Mouse (Mus musculus) frontal cortex, postnatal 10 days (tissue): Measurements from ENCODE around the gene Serpini2.
"Not testable (repeated sequence)": the region's sequence is repeated elsewhere in the genome, so short reads cannot be mapped to it uniquely, and the experiment has no call there.

Source experiments
- DNase-seq, 2 experiments: peaks; one replicate each; pipeline ENCODE4 v3.0.0; 2022; ENCODE audit warnings: low spot score in 2 of 2, mixed read lengths in 1 of 2

Gene Serpini2

GRCm38 (mm10) chr3:75269978-75270377, at the start of gene Serpini2:
TSS of gene Serpini2 (minus strand) at chr3:75270078.
- no peak for DNase-seq

- DNase-seq, result no peak
Observed at GRCm38 (mm10) chr3:75308861-75309260, 39.0 kb upstream of the Serpini2 start.

DNA sequence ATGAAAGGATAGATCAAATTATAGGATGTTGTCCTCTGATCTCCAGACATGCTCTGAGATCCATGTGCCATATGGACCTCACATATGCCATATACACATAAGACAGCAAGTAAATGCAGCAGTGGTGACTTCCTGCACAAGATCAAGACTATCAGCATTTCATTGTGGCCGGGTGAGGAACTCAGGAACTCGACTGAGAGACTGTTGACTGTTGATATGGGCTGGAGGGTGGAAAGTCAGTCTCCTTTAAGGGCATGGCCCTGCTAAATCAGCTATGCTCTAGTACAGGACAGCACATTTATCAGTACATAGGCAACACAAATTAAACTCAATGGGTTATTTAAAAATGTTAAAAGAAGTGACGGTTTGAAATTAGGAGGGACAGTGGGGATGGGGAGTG, 38.4 kb upstream of the Serpini2 start:
- DNase-seq, result no peak

DNA sequence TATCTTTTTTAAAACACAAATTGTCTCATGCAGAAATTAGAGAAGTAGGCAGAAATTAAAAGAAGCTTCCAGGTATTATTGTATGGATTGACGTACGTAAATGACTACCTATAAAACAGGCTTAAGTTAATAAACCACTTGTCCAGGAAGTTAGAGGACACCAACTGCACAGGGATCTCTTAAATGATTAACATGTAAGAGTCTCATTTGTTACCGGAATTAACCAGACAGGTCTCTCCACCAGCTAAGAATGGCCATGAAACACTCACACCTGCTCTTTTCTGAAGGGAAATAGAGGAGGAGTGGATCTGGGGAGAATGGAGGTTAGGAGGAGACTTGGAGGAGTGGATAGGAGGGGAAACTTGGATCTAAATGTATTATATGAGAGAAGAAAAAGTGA, 35.7 kb upstream of the Serpini2 start:
- DNase-seq, result no peak

- DNase-seq, result no peak
Observed at GRCm38 (mm10) chr3:75304621-75305020, 34.7 kb upstream of the Serpini2 start.

- no peak for DNase-seq
Observed at GRCm38 (mm10) chr3:75301072-75301471, 31.2 kb upstream of the Serpini2 start.

- not testable (repeated sequence) for DNase-seq
Observed at GRCm38 (mm10) chr3:75299464-75299863, 29.6 kb upstream of the Serpini2 start.

- DNase-seq, result no peak
Observed at GRCm38 (mm10) chr3:75297758-75298111, 27.9 kb upstream of the Serpini2 start.

DNA sequence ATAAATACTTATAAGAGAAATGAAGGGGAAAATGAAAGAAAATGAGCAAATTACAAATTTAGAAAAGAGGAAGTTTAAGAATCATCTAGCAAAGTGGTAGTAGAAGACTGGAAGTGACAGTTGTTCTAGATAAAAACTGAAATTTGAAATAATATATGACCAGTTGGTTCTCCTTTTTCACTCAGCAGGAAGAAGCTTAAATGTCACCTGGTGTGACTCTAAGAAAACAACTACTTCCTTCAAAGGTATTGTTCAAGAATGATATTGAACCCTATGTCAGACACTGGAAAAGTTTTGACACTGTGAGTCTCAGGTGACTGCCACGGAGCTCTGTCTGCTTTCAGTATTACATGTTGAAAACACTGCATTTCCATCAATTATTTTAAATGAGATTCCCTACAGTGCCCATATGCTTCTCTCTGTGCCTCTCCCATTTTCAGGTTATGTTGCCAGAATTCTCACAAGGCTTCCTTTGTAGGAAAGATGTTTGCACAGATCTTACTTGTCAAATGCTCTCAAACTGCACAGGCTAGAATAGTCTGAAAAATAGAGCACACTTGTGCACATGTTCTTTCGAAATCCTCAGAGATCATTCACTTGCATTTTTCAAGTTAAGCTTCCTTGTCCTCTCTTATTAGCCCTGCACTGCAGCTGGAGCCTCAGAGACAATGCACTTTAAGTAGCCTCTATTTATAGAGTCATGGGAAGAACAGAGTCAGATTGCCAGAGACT, 27.3 kb upstream of the Serpini2 start:
- no peak for DNase-seq

- no peak for DNase-seq
Observed at GRCm38 (mm10) chr3:75293243-75293642, 23.4 kb upstream of the Serpini2 start.

DNA sequence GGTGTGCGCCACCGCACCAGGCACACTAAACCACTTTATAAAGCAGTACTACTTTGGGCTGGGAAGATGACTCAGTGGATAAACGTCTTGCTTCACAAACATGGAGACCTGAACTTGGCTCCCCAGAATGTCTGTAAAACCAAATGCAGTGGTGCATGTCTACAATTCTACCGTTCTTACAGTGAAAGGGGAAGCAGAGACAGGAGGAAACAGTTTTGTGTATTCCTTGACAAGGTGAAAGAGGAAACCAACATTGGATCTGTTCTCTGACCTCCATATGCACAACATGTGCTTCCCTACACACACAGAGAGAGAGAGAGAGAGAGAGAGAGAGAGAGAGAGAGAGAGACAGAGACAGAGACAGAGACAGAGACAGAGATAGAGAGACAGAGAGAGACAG, 7.6 kb upstream of the Serpini2 start:
- DNase-seq, result no peak

DNA sequence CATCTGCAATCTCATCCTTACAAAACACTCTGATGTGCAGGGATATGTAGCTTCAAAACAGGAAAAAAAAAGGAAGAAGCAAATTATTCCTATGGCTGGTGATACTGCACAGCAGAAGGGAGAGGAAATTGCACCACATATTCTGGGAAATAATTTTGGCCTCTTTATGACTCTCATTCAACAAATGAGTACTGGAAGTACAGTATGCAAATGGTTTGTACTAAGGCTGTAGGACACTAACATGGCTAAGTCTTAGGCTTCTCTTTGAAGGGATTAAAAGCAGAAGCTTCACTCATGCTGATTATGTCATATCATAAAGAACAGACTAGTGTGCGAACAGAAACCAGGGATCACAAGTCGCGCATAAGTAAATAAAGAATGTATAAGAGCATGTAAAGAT, 6.6 kb upstream of the Serpini2 start:
- no peak for DNase-seq

GRCm38 (mm10) chr3:75275127-75275526, 5.2 kb upstream of the Serpini2 start:
- no peak for DNase-seq

GRCm38 (mm10) chr3:75259356-75259755, 10.5 kb downstream of the Serpini2 start:
- no peak for DNase-seq

DNA sequence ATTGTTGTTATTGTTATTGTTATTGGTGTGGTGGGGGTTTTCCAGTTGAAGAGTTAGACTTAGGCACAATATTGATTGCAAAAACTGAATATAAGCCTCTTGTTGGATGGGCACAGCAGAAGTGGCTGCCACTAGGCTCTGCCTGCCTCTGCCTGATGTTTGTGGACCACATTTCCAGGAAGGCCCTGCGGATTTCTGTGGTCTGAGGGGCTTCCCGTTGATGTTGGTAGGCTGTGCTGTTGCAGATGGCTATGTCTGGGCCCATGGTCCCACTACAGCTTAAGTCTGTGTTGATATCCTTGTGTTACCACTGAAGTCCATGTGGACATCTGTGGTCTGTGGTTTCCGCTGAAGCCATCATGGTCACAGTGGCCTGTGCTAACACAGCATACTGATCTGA, 50.2 kb downstream of the Serpini2 start:
- no peak for DNase-seq

DNA sequence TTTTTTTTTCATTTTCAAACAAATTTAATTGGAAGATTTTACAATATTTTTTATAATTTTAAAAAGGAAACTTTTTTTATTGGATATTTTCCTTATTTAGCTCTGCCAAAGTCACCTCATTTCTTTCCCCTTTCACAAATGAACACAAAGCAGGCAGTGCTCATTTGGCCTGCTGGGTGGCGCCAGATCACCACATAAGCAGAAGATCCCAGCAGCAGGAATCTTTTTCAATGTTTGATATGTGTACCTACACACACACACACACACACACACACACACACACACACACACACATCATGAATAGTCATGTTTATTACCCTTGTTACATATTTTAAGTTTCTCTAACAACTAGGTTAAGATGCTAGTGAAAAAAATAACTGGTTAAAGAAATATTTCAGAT, 50.7 kb downstream of the Serpini2 start:
- DNase-seq, result peak; percentile 22 to 54

- DNase-seq, result peak in 1 of 2 experiments; percentile 22
Observed at GRCm38 (mm10) chr3:75202808-75203503, 66.9 kb downstream of the Serpini2 start.
